Mouse (Mus musculus) spleen, postnatal 36 days (tissue): ENCODE data around the gene Suclg2.

ENCODE experiments used
- DNase-seq, 2 experiments: peaks; one replicate each; pipeline ENCODE4 v3.0.0; 2022; ENCODE audit warnings: low spot score in 2 of 2, mixed read lengths in 1 of 2

The Suclg2 gene

DNA sequence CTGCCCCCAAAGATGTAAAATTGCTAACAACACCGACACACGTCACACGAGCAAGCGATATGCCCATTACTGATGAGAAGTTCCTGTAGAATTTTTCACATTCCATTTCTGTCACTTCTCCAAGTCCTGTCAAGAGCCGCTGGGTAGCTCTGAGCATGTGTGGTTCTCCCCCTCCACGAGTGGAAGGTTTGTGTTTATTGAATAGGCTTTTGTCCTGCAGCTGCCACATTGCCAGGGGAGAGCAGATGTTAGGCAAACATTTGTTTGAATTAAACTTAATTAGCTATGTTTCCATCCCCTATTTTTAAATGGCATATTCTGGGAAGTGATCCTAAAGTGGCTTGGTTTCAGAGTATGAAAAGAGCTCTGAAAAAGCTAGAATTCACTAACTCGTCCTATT lies 249.1 kb downstream of the Suclg2 start:
- DNase-seq: no peak

DNA sequence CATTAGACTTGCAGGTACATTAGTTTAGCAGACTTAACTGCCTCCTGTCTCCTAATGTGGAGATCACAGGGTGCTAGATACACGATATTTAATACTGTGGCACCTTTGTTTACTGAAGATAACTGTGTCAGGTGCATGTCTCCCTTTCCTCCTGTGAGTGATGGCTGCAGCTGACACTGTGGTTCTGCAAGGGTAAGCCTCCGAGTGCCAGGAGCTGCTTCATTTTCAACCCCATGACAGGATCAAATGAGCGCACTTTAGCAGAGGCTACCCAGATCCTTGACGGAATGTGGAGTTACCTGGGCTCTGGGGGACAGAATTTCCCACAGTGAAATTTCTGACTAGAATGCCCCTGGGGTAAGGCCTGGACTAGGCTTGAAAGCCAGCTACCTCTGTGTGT lies 253.3 kb downstream of the Suclg2 start:
- no peak for DNase-seq

DNA sequence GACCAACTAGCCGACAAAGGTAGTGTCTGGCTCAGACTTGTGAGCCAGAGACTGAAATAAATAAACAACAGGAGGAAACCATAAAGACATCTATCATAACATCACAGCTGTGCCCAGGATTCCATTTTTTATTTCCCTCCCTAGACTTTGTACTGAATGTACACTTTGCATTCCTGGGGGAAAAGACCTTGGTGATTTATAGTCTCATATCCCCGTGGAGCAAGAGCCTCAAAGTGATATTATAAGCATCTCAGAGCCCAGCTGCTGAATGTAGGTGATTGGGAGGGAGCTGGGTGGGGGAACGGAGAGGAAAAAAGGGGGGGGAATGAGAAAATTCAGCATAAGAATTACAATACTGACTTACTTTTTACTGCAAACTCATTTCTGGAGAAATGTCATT lies 259.2 kb downstream of the Suclg2 start:
- no peak for DNase-seq

DNA sequence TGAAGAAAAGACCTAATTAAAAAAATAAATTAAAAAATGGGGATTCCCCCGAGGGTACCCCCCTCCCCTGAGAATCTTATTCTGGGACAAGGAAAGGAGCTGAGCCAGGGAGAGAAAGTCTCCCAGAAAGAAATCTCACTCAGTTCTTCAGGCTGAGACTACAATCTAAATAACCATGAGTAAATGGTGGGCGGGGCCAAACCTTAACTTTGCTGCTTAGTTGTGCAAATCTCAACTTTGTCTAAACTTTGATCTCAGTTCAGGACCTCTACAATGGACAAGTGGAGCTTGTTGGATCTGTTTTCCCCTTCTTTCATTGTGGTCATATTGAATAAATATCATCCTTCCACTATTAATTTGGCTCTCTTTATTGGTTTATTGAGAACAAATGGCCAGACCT lies 272.4 kb downstream of the Suclg2 start:
- DNase-seq: no peak

DNA sequence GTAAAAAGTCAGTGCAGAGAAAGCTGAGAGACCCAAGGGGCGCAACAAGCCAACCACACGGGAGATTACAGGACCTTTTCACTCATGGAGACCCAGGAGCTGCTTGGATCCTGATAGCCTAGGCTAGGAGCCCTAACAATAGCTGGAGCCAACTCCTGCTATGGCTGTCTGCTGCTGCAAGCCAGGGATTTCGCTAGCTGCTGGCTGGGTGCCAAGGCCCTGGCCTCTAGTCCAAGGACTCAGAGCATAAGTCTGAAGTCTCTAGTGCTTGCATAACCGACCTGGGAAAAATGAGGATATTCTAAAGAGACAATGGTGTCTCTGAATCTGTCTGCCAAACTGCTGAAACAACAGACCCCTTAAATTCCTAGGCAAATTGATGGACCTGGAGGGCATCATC lies 273.6 kb downstream of the Suclg2 start:
- no peak for DNase-seq
